Mouse (Mus musculus) heart, embryonic 10.5 days (tissue): ENCODE results near the gene Evi5. TPM values are rescaled to one million over a fixed set of nuclear protein-coding genes. Genes with fewer than 3 reads are reported as not detected.

ENCODE experiments used
- DNase-seq: peaks from one replicate; pipeline ENCODE4 v3.0.0-alpha.2; 2017; ENCODE audit warnings: low spot score
- H3K27ac ChIP-seq: fragments of 300-500 bp; sonication (generic); 2 replicates; pipeline ENCODE4 v1.5.1; 2016; ENCODE audit warnings: mild to moderate bottlenecking
- H3K27me3 ChIP-seq: fragments of 300-500 bp; sonication (generic); 2 replicates; pipeline ENCODE4 v1.6.1; 2016; ENCODE audit warnings: mild to moderate bottlenecking; ENCODE audit not compliant: poor library complexity, insufficient read depth, severe bottlenecking
- H3K36me3 ChIP-seq: fragments of 300-500 bp; sonication (generic); 2 replicates; pipeline ENCODE4 v1.6.1; 2016; ENCODE audit warnings: mild to moderate bottlenecking, moderate library complexity
- H3K4me1 ChIP-seq: fragments of 300-500 bp; sonication (generic); 2 replicates; pipeline ENCODE4 v1.6.1; 2016; ENCODE audit warnings: mild to moderate bottlenecking
- H3K4me3 ChIP-seq: fragments of 300-500 bp; sonication (generic); 2 replicates; pipeline ENCODE4 v1.5.1; 2016; ENCODE audit warnings: mild to moderate bottlenecking, moderate library complexity
- H3K9me3 ChIP-seq: fragments of 300-500 bp; sonication (generic); 2 replicates; pipeline ENCODE4 v1.6.1; 2016; ENCODE audit warnings: mild to moderate bottlenecking, moderate library complexity
- WGBS: fragments of 180-500 bp; shearing (Covaris S2); methylation state at CpG from one replicate; pipeline ENCODE4 v1.1.7; 2016; 5-methylcytosine and 5-hydroxymethylcytosine counted together
- polyA plus RNA-seq: library from polyadenylated mRNA; unstranded; fragments of >200 nt; fragmentation: Nextera tagmentation; extraction: Ambion mirVana; gene quantifications from 2 replicates; pipeline ENCODE4 v1.2.1, GENCODE M21; 2016

Gene Evi5
- polyA plus RNA-seq, 1 experiment from 2014 or later: 53.9 TPM

DNA sequence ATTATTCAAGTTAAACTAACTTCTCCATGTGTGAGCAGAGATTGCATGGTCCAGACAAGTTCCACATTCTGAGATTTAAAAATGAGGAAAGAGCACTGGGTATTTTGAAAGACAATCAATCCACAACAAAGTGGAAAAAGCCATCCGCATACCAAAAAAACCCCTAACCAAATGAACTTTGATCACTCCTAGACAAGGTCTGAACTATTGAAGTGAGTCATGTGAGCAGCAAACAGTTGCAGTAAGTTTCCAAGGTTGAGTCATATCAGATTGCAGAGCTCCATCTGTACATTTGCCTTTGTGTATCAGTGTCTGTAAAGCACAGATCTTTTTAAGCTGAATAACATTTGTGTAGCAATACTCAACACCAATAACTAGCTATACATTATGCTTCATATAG, 120.2 kb downstream of the Evi5 start:
- WGBS: 93% methylated on average over 1 of the region's 1 CpGs
- Histone ChIP-seq H3K9me3 (no peaks in the 10 kb centered on the region), H3K4me3 (no peak overlapping the region), H3K4me1 (peaks cover 12% of the 10 kb centered on the region), H3K36me3 (peaks cover 9% of the 10 kb centered on the region; the same call in 1 of the 2 replicates), H3K27me3 (no peaks in the 10 kb centered on the region), H3K27ac (no peak overlapping the region)
- DNase-seq: no peak

DNA sequence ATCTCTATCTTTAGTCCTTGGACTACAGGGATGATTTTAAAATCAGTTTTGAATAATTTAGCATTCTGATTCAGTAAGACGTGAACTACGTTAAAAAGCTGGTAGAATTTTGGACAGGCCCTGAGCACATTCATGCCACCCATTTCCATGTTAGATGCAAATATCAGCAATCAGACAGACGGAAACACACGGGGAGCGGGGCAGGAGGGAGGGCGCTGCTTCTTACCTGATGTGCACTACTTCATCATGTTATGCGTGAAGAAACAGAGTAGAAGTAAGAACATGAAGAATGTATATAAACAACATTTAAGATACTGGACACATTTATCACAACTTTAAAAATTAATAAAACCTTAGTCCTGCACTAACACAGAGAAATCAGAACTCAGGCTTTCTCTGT, 121.3 kb downstream of the Evi5 start:
- DNase-seq: no peak
- peaks cover 8% of the 10 kb centered on the region; the same call in 1 of the 2 replicates for H3K36me3 ChIP-seq
- WGBS: 92% methylated on average over 7 of the region's 7 CpGs
- no peak overlapping the region for H3K4me3 ChIP-seq
- peaks cover 4% of the 10 kb centered on the region for H3K4me1 ChIP-seq
- no peaks in the 10 kb centered on the region for H3K9me3 ChIP-seq
- H3K27ac ChIP-seq: no peak overlapping the region
- H3K27me3 ChIP-seq: no peaks in the 10 kb centered on the region

DNA sequence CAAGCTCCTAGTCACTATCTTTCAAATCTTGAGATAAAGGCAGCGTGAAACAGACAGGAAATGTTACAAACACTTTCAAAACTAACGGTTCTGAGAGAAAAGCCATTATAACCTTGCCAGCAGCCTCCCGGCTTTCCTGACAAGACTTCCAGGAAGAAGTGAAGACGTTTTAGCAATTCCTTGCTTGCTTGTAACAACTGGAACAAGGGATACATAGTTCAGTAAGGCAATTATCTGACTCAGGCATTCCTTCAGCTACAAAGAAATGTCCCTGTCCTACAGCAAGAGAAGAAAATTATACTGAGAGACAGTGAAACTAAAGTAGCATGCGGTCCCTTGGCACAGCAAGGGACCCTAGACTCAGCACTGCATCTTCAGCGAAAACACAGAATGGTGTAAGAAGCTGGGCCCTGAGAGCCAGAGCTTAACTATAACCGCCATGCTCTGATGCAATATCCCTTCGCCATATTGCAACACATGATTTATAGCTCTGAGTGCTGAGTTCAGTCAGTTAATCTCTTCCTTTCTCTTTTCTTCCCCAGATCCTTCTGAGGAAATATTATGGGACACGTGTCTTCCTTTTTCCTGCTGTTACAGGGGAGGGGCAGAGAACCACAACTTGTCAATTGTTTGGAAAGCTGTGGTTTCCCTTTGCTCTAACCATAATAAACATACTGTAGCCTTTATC, 125.5 kb downstream of the Evi5 start:
- Histone ChIP-seq H3K27ac (no peak overlapping the region), H3K9me3 (no peaks in the 10 kb centered on the region), H3K4me1 (peaks cover 4% of the 10 kb centered on the region), H3K36me3 (peaks cover 3% of the 10 kb centered on the region; the same call in 1 of the 2 replicates), H3K4me3 (no peak overlapping the region), H3K27me3 (no peaks in the 10 kb centered on the region)
- DNase-seq: no peak
- 44% methylated on average over 9 of the region's 9 CpGs for WGBS

DNA sequence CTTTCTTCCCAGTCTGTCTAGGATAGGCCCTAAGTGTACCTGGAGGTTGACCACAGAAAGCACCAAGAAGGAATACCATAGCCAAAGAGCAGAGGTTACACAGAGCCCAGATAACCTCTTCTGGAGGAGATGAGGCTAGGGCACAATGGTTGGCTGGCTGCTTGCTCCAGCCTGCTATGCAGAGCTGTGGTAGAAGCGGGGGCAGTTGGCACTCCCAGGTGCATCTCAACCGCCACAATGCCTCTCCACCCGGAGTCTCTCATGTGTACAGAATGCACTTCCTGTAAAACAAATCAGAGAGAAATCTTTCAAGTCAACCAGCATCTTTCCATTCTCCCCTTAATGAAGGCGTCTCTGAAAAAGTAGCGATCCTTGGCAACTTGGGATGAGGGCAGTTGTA, 135.9 kb downstream of the Evi5 start:
- Histone ChIP-seq H3K4me3 (no peak overlapping the region), H3K27ac (no peak overlapping the region), H3K27me3 (no peaks in the 10 kb centered on the region), H3K36me3 (peaks cover 10% of the 10 kb centered on the region), H3K4me1 (no peaks in the 10 kb centered on the region), H3K9me3 (no peaks in the 10 kb centered on the region)
- WGBS: 92% methylated on average over 5 of the region's 5 CpGs
- DNase-seq: no peak

DNA sequence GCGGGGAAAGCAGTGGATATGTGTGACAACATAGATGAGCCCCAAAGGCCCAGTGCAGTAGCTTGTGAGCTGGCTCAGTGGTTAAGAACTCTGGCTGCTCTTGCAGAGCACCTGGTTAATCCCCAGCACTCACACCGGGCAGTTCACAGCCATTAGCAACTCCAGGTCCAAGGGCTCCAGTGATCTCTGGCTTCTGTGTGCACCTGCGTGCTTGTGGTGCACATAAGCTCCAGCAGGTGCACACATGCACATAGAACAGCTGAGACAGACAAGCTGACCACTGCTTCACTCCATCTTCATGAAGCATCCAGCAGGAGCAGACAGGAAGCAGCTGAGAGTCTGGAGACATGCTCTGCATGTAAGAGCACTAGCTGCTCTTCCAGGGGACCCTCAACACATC, 136.6 kb downstream of the Evi5 start:
- Histone ChIP-seq H3K9me3 (no peaks in the 10 kb centered on the region), H3K4me1 (no peaks in the 10 kb centered on the region), H3K4me3 (no peak overlapping the region), H3K36me3 (peaks cover 10% of the 10 kb centered on the region), H3K27me3 (no peaks in the 10 kb centered on the region), H3K27ac (no peak overlapping the region)
- no peak for DNase-seq
- WGBS: 82% methylated on average over 3 of the region's 3 CpGs

DNA sequence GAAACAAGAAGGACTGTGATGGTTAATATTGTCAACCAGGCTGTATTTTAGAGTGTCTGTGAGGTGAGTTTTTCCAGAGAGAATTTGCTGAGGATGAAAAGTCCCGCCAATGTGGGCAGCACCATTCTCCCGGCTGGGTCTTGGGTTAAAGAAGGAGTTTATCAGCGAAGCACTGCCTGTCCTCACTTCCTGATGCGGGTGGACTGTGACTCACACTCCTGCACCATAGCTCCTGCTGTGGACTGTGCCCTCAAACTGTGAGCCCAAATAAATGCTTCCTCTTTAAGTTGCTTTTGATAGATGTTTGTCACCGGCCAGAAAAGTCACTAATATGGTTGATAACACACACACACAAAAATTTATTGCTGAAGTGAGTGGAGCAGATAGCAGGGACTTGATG, 138.7 kb downstream of the Evi5 start:
- H3K4me3 ChIP-seq: no peak overlapping the region
- no peaks in the 10 kb centered on the region for H3K9me3 ChIP-seq
- no peak overlapping the region for H3K27ac ChIP-seq
- DNase-seq: no peak
- no peaks in the 10 kb centered on the region for H3K4me1 ChIP-seq
- 60% methylated on average over 5 of the region's 5 CpGs for WGBS
- H3K27me3 ChIP-seq: peaks cover 6% of the 10 kb centered on the region
- peaks cover 6% of the 10 kb centered on the region for H3K36me3 ChIP-seq

DNA sequence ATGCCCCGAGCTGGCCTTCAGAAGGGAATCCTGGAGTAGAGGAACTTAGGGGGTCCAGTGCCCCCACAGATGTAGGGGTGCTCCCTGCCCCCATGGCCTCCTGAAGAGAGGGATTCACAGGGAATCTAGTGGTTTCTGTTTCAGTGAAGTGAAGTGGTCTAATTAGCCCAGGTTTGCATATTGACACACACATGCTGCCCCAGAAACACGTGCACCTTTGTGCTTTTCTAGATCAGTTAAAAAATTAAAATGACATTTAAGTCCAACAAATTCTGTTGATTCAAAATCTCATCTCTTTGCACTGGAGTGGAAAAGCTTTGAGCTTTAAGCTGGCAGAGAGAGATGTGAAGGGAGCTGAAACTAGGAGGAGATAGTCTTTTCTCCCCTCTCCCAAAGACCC, 143.1 kb downstream of the Evi5 start:
- Histone ChIP-seq H3K4me1 (peaks cover under 1% of the 10 kb centered on the region; the same call in 1 of the 2 replicates), H3K4me3 (no peak overlapping the region), H3K36me3 (no peaks in the 10 kb centered on the region), H3K27me3 (peaks cover 48% of the 10 kb centered on the region), H3K9me3 (no peaks in the 10 kb centered on the region), H3K27ac (no peak overlapping the region)
- WGBS: 39% methylated on average over 2 of the region's 2 CpGs
- no peak for DNase-seq

DNA sequence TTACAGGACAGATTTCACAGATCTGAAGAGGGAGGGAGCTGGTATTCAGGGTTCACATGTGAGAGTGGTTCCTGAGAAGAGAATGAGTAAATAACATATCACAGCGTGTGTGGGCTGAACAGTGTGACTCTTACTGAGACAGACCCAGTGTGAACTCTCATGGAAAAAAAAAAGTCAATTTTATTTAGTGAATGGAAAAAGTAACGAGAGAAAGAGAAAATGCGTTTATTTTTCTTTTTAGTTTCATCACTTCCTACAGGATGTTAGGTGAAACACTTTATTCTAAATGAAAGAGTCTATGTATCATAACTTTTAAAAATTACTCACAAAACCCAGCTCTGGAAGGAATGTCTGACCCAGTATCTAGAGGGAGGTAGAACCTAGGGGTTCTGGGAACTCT, 143.5 kb downstream of the Evi5 start:
- WGBS: 53% methylated on average over 3 of the region's 3 CpGs
- Histone ChIP-seq H3K9me3 (no peaks in the 10 kb centered on the region), H3K27ac (no peak overlapping the region)

DNA sequence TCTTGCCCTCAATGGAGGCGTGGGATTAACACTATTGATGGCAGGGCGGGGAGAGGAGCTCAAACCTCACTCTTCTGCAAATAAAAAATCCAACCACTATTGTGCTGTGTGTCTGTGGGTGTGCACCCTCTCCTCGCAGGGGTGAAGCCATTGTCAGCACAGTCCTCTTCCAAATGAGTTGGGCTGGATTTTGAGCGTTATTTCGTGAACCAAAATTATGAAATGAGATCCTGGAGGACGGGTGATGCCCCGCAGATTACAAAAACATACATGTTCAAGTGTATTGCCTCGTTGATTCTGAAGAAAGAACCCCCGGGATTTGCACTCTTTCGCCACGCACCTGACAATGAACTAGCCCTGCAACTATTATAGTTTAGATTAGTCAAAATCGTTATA, 147.9 kb downstream of the Evi5 start:
- DNase-seq: no peak
- no peaks in the 10 kb centered on the region for H3K9me3 ChIP-seq
- H3K27me3 ChIP-seq: peaks cover 96% of the 10 kb centered on the region
- no peak overlapping the region for H3K27ac ChIP-seq
- H3K4me3 ChIP-seq: peak overlapping the region; percentile 60
- WGBS: 25% methylated on average over 12 of the region's 12 CpGs
- peaks cover 44% of the 10 kb centered on the region for H3K4me1 ChIP-seq
- no peaks in the 10 kb centered on the region for H3K36me3 ChIP-seq

More for the DNA sequence above, 143.5 kb downstream of the Evi5 start:
- peaks cover 5% of the 10 kb centered on the region for H3K4me1 ChIP-seq
- peaks cover 52% of the 10 kb centered on the region for H3K27me3 ChIP-seq
- no peaks in the 10 kb centered on the region for H3K36me3 ChIP-seq
- DNase-seq: no peak
- H3K4me3 ChIP-seq: no peak overlapping the region

DNA sequence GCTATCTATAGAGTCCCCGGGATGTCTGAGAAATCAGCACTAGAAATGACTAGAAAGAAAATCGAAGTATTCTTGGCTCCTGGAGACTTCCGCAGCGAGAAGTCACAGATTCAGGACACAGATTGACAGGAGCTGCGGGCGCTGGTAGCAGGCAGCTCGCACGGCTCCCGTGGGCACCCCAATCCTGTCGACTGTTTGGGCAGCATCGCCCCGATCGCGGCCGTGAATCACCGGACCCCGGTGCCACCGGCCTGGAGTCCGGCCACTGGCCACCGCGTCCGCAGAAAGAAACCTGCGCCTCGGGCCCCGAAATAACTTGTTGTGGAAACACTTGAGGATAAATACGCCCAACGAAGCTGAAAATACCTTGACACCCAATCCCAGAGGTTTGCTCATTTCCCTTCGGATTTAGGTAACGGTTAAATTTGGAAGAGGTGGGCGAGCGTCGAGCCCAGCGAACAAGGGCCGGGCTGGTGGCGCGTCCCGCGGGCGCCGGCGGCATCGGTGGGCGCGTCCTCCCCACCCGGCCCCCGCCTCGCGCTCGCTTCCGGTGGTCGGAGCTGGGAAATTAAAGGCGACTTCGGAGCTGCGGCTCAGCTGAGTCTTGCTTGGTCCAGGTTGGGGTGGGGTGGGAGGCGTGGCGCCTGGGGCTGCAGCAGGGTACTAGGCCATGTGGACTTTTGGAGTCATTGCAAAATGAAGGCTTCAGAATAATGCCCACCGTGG, 148.5 kb downstream of the Evi5 start:
- no peak for DNase-seq

DNA sequence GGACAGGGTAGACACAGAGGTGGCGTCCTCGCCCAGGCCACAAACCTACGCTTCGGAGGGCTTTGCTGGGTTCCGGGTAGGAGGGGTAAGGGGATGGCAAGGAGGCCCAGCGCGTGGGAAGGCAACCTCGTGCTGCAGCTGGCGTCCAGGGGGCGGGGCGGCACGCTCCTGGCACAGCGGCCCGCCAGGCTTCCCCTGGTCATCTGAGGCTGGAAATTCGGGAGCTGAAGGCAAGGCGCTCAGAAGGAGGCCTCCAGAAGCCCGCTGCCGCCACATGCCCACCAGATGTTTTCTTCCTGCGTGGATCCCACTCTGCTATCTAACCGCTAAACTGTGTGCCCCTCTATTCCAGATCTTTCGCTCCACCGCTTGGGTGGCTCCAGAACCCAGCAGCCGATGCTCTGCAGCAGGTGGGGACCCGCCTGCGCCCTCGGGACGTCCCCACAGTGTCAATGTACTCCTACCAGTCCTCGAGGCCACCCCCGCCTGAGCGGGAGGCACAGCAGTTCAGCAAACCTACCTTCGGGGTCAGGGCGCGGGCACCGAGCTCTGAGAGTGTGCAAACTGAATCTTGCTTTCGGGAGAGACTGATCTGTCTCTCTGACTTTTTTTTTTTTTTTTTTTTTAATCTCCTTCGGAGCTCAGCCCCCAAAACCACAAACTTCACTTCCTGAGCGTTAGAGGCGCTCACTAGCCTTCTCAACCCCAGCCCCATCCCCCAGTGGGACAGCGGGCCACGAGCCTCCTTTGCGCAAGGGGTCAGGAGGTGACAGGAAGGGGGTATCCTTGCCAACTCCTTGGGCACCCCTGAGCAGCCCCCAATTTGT, 149.3 kb downstream of the Evi5 start, which contains the start of gene Gfi1:
Gfi1 (minus strand) TSS at position 602 of the 827 bp plus-strand sequence.
- H3K4me3 ChIP-seq: peak within 1 kb of the TSS; percentile 60
- H3K27ac ChIP-seq: no peak within 1 kb of the TSS; the same call in 1 of the 2 replicates
- H3K4me1 ChIP-seq: peaks cover 56% of the 10 kb centered on the region
- no peak for DNase-seq
- H3K27me3 ChIP-seq: peaks cover 98% of the 10 kb centered on the region
- 1% methylated on average over 41 of the region's 41 CpGs for WGBS
- no peaks in the 10 kb centered on the region for H3K9me3 ChIP-seq
- no peaks in the 10 kb centered on the region for H3K36me3 ChIP-seq

More for the DNA sequence above, 148.5 kb downstream of the Evi5 start:
- Histone ChIP-seq H3K36me3 (no peaks in the 10 kb centered on the region), H3K27me3 (peaks cover 97% of the 10 kb centered on the region), H3K27ac (no peak overlapping the region), H3K4me3 (peak overlapping the region; percentile 60), H3K9me3 (no peaks in the 10 kb centered on the region), H3K4me1 (peaks cover 48% of the 10 kb centered on the region)
- WGBS: under 1% methylated on average over 57 of the region's 57 CpGs

DNA sequence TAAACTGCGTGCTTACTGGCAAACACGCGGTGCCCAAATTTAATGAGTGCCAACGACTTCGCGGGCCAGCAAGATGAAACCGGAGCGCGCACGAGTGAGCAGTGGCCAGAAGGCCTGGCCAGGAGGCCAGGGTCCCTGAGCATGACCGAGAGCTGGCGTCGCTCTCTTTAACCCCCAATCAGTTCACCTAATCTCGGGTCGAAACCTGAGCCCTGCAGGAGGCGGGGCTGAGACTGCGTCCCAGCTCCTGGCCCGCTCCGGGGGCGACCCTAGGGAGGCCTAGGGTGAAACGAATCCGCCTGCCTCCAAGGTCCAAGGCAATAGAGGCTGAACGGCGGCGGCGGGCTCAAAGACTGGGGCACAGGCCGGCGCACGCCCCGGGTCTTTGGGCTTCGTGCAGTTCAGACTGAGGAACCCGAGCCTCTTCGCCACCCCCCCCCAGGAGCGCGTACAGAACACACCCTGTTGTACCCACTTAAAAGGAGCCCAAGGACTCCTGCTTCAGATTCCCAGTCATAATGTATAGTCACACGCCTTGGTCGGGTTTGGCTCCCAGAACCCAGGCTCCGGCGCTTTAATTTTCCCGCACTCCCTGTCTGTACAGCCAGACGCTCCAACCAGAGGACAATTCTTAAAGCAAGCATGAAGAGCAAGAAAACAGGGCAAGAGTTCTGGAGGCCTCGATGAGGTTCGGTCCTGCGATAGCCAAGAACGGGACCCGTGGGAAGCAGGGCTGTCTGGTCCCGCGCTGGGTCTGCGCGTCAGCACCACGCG, 150.1 kb downstream of the Evi5 start:
- H3K9me3 ChIP-seq: no peaks in the 10 kb centered on the region
- H3K4me1 ChIP-seq: peaks cover 64% of the 10 kb centered on the region
- H3K36me3 ChIP-seq: no peaks in the 10 kb centered on the region
- H3K4me3 ChIP-seq: peak overlapping the region; percentile 60
- no peak overlapping the region; the same call in 1 of the 2 replicates for H3K27ac ChIP-seq
- no peak for DNase-seq
- peaks cover 98% of the 10 kb centered on the region for H3K27me3 ChIP-seq
- WGBS: under 1% methylated on average over 52 of the region's 52 CpGs
